Mouse (Mus musculus) cerebellum, adult 18-20 months (tissue): ENCODE results near the gene Lsm4.

Experiments used
- DNase-seq, 2 experiments: peaks; one replicate each; pipeline ENCODE4 v3.0.0; 2021

Gene Lsm4

GRCm38 (mm10) chr8:70650351-70650750, 22.7 kb upstream of the Lsm4 start:
- no peak for DNase-seq

- no peak for DNase-seq
Measured at GRCm38 (mm10) chr8:70653226-70653625, 19.8 kb upstream of the Lsm4 start.

- DNase-seq, result no peak
Measured at GRCm38 (mm10) chr8:70654121-70654520, 18.9 kb upstream of the Lsm4 start.

- DNase-seq, result no peak
Measured at GRCm38 (mm10) chr8:70655469-70655868, 17.6 kb upstream of the Lsm4 start.

GRCm38 (mm10) chr8:70656193-70656790, 16.8 kb upstream of the Lsm4 start:
- no peak for DNase-seq

- DNase-seq, result no peak
Measured at GRCm38 (mm10) chr8:70657214-70657613, 15.8 kb upstream of the Lsm4 start.

- DNase-seq, result no peak
Measured at GRCm38 (mm10) chr8:70657739-70658138, 15.3 kb upstream of the Lsm4 start.

- no peak for DNase-seq
Measured at GRCm38 (mm10) chr8:70658897-70659603, 14.0 kb upstream of the Lsm4 start.

GRCm38 (mm10) chr8:70659604-70660272, 13.3 kb upstream of the Lsm4 start:
- DNase-seq, result peak; percentile 57 to 67

- DNase-seq, result peak in 1 of 2 experiments; percentile 30
Measured at GRCm38 (mm10) chr8:70660273-70660725, 12.7 kb upstream of the Lsm4 start, which contains the start of gene Pgpep1. Gene Pgpep1 (minus strand): TSS chr8:70660388.

- no peak for DNase-seq
Measured at GRCm38 (mm10) chr8:70663691-70664090, 9.4 kb upstream of the Lsm4 start.

- DNase-seq, result no peak
Measured at GRCm38 (mm10) chr8:70664631-70665030, 8.4 kb upstream of the Lsm4 start.

GRCm38 (mm10) chr8:70665599-70665998, 7.4 kb upstream of the Lsm4 start:
- DNase-seq, result no peak

GRCm38 (mm10) chr8:70667071-70667470, 6.0 kb upstream of the Lsm4 start:
- no peak for DNase-seq

GRCm38 (mm10) chr8:70671615-70672324, 1.3 kb upstream of the Lsm4 start:
- no peak for DNase-seq

GRCm38 (mm10) chr8:70672325-70673078, 546 bp upstream of the Lsm4 start:
- no peak for DNase-seq

- DNase-seq, result peak in 1 of 2 experiments; percentile 40
Measured at GRCm38 (mm10) chr8:70674109-70674508, 1.1 kb downstream of the Lsm4 start.

GRCm38 (mm10) chr8:70674716-70675115, 1.7 kb downstream of the Lsm4 start:
- no peak for DNase-seq

- DNase-seq, result no peak
Measured at GRCm38 (mm10) chr8:70675336-70675735, 2.3 kb downstream of the Lsm4 start.

GRCm38 (mm10) chr8:70677451-70678080, 4.5 kb downstream of the Lsm4 start:
- no peak for DNase-seq

GRCm38 (mm10) chr8:70678679-70679078, 5.6 kb downstream of the Lsm4 start:
- no peak for DNase-seq

GRCm38 (mm10) chr8:70679404-70679803, 6.4 kb downstream of the Lsm4 start:
- no peak for DNase-seq
